Mouse (Mus musculus): ENCODE results near the gene Urb2. TPM values are rescaled to one million over a fixed set of nuclear protein-coding genes. Genes with fewer than 3 reads are reported as not detected.
A peak's percentile ranks its signal among the peaks of the same experiment; 100 is the strongest.
"Not testable (repeated sequence)": the region's sequence is repeated elsewhere in the genome, so short reads cannot be mapped to it uniquely, and the experiment has no call there.

Urb2 gene
- polyA plus RNA-seq, 1 experiment: 4.4 TPM

GRCm38 (mm10) chr8:124020439-124021236 lies 670 bp upstream of the Urb2 start:
- WGBS: under 1% methylated on average over 66 of the region's 87 CpGs
- TF ChIP-seq POLR2A (IDR thresholded peaks at IDR 0.05; ENCODE audit: borderline replicate concordance, control insufficient read depth, low read depth, low read length) (peak; percentile 36; the same call in 1 of the 2 replicates), CTCF (IDR thresholded peaks at IDR 0.05; ENCODE audit: control insufficient read depth, insufficient read depth, low read length) (no peak)
- peak overlapping the region; percentile 97 for H3K27ac ChIP-seq (ENCODE audit: control insufficient read depth, insufficient read depth, low read depth, low read length, poor library complexity)
- H3K4me1 ChIP-seq (ENCODE audit: control insufficient read depth, insufficient read depth, low read length): peaks cover 5% of the 10 kb centered on the region; the same call in 1 of the 2 replicates
- peak overlapping the region; percentile 93 for H3K4me3 ChIP-seq (replicated peaks; ENCODE audit: control insufficient read depth, low read depth, low read length)

DNA sequence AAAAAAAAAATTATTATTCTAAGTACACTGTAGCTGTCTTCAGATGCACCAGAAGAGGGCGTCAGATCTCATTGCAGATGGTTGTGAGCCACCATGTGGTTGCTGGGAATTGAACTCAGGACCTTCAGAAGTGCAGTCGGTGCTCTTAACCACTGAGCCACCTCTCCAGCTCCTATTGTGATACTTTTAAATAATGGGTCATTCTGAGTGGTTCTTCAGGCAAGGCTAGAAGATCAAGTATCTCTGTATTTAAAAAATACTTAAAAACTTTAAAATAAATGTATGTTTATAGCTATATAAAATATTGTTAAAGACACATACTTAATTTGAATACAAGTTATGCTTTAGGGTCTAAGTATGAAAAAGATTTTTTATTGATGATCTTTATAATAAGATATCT lies 5.0 kb downstream of the Urb2 start:
- WGBS: 85% methylated on average over 2 of the region's 2 CpGs

DNA sequence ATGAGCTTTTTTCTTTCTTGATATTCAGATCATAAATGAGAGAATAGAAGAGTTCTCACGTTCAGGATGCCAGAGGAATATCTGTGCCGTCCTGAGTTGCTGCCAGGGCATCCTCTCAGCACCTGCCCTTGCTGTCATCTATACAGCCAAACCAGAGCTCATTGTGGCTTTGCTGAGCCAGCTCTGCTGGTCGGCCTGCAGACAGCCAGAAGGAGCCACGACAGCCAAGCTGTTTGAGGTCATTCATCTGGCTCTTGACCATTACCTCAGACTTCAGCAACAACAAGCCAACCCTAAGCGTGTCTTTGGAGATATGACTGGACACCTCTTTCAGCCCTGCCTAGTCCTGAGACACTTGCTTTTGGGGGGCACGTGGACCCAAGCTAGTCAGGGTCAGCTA lies 6.5 kb downstream of the Urb2 start:
- no peak for TF ChIP-seq POLR2A (IDR thresholded peaks at IDR 0.05; ENCODE audit: borderline replicate concordance, control insufficient read depth, low read depth, low read length)
- TF ChIP-seq CTCF (IDR thresholded peaks at IDR 0.05; ENCODE audit: control insufficient read depth, insufficient read depth, low read length): no peak
- H3K27ac ChIP-seq (ENCODE audit: control insufficient read depth, insufficient read depth, low read depth, low read length, poor library complexity): no peak overlapping the region
- WGBS: 78% methylated on average over 6 of the region's 6 CpGs

More for the DNA sequence above, 5.0 kb downstream of the Urb2 start:
- H3K4me3 ChIP-seq (replicated peaks; ENCODE audit: control insufficient read depth, low read depth, low read length); H3K4me1 ChIP-seq (ENCODE audit: control insufficient read depth, insufficient read depth, low read length); H3K27ac ChIP-seq (ENCODE audit: control insufficient read depth, insufficient read depth, low read depth, low read length, poor library complexity): not testable (repeated sequence)

GRCm38 (mm10) chr8:124033400-124033799 lies 12.1 kb downstream of the Urb2 start:
- no peak overlapping the region for H3K27ac ChIP-seq (ENCODE audit: control insufficient read depth, insufficient read depth, low read depth, low read length, poor library complexity)
- WGBS: 46% methylated on average over 5 of the region's 5 CpGs
- H3K4me1 ChIP-seq (ENCODE audit: control insufficient read depth, insufficient read depth, low read length): no peaks in the 10 kb centered on the region
- TF ChIP-seq CTCF (IDR thresholded peaks at IDR 0.05; ENCODE audit: control insufficient read depth, insufficient read depth, low read length) (no peak), POLR2A (IDR thresholded peaks at IDR 0.05; ENCODE audit: borderline replicate concordance, control insufficient read depth, low read depth, low read length) (no peak)
- H3K4me3 ChIP-seq (replicated peaks; ENCODE audit: control insufficient read depth, low read depth, low read length): no peak overlapping the region

More for the DNA sequence above, 6.5 kb downstream of the Urb2 start:
- Histone ChIP-seq H3K4me3 (replicated peaks; ENCODE audit: control insufficient read depth, low read depth, low read length) (no peak overlapping the region), H3K4me1 (ENCODE audit: control insufficient read depth, insufficient read depth, low read length) (no peaks in the 10 kb centered on the region)

- no peaks in the 10 kb centered on the region for H3K4me1 ChIP-seq (ENCODE audit: control insufficient read depth, insufficient read depth, low read length)
- H3K27ac ChIP-seq (ENCODE audit: control insufficient read depth, insufficient read depth, low read depth, low read length, poor library complexity): no peak overlapping the region
- H3K4me3 ChIP-seq (replicated peaks; ENCODE audit: control insufficient read depth, low read depth, low read length): no peak overlapping the region
- 88% methylated on average over 7 of the region's 7 CpGs for WGBS
- TF ChIP-seq POLR2A (IDR thresholded peaks at IDR 0.05; ENCODE audit: borderline replicate concordance, control insufficient read depth, low read depth, low read length): no peak
- no peak for TF ChIP-seq CTCF (IDR thresholded peaks at IDR 0.05; ENCODE audit: control insufficient read depth, insufficient read depth, low read length)
Observed at GRCm38 (mm10) chr8:124038121-124038520, 16.8 kb downstream of the Urb2 start.

- WGBS: 76% methylated on average over 4 of the region's 4 CpGs
- H3K27ac ChIP-seq (ENCODE audit: control insufficient read depth, insufficient read depth, low read depth, low read length, poor library complexity): no peak overlapping the region
- H3K4me3 ChIP-seq (replicated peaks; ENCODE audit: control insufficient read depth, low read depth, low read length): no peak overlapping the region
- no peaks in the 10 kb centered on the region for H3K4me1 ChIP-seq (ENCODE audit: control insufficient read depth, insufficient read depth, low read length)
- TF ChIP-seq CTCF (IDR thresholded peaks at IDR 0.05; ENCODE audit: control insufficient read depth, insufficient read depth, low read length) (no peak), POLR2A (IDR thresholded peaks at IDR 0.05; ENCODE audit: borderline replicate concordance, control insufficient read depth, low read depth, low read length) (no peak)
Observed at GRCm38 (mm10) chr8:124039351-124039750, 18.0 kb downstream of the Urb2 start.

DNA sequence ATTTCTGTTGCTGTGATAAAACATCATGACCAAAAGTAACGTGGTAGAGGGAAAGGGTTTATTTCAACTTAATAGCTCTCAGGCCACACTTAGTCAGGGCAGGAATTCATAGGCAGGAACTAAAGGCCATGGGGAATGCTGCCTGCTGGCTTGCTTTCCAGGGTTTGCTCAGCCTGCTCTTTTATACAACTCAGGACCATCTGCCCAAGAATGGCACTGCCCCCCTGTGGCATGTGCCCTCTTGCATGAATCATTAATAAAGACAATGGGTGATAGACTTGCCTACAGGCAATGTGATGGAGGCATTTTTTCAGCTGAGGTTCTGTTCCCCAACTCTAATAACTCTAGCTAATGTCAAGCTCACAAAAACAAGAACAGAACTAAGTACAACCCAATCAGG lies 20.9 kb downstream of the Urb2 start:
- no peak overlapping the region for H3K4me3 ChIP-seq (replicated peaks; ENCODE audit: control insufficient read depth, low read depth, low read length)
- no peaks in the 10 kb centered on the region for H3K4me1 ChIP-seq (ENCODE audit: control insufficient read depth, insufficient read depth, low read length)
- 85% methylated on average over 1 of the region's 1 CpGs for WGBS
- TF ChIP-seq CTCF (IDR thresholded peaks at IDR 0.05; ENCODE audit: control insufficient read depth, insufficient read depth, low read length) (no peak), POLR2A (IDR thresholded peaks at IDR 0.05; ENCODE audit: borderline replicate concordance, control insufficient read depth, low read depth, low read length) (no peak)
- H3K27ac ChIP-seq (ENCODE audit: control insufficient read depth, insufficient read depth, low read depth, low read length, poor library complexity): no peak overlapping the region

GRCm38 (mm10) chr8:124044421-124044820 lies 23.1 kb downstream of the Urb2 start:
- Histone ChIP-seq H3K27ac (ENCODE audit: control insufficient read depth, insufficient read depth, low read depth, low read length, poor library complexity) (no peak overlapping the region), H3K4me1 (ENCODE audit: control insufficient read depth, insufficient read depth, low read length) (no peaks in the 10 kb centered on the region), H3K4me3 (replicated peaks; ENCODE audit: control insufficient read depth, low read depth, low read length) (no peak overlapping the region)
- WGBS: 92% methylated on average over 5 of the region's 5 CpGs
- TF ChIP-seq POLR2A (IDR thresholded peaks at IDR 0.05; ENCODE audit: borderline replicate concordance, control insufficient read depth, low read depth, low read length): no peak
- TF ChIP-seq CTCF (IDR thresholded peaks at IDR 0.05; ENCODE audit: control insufficient read depth, insufficient read depth, low read length): no peak

DNA sequence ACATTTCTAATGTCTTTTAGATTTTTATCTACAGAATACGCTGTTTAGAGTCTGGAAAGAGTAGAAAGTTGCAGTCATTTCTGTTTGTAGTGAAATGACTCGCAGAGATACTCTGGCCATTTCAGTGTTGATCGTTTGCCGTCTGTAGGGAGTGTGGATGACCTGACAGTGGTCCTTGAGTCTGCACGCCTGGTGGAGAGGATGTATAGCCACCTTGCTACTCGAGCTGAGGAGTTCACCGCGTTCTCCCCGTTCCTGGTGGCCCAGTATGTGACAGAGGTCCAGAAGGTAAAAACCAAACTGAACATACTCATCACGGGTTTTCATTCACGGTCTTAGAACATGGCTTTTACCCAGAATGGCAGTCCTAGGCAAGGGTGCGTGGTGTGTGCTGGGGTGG lies 23.6 kb downstream of the Urb2 start:
- Histone ChIP-seq H3K4me1 (ENCODE audit: control insufficient read depth, insufficient read depth, low read length) (no peaks in the 10 kb centered on the region), H3K4me3 (replicated peaks; ENCODE audit: control insufficient read depth, low read depth, low read length) (no peak overlapping the region), H3K27ac (ENCODE audit: control insufficient read depth, insufficient read depth, low read depth, low read length, poor library complexity) (no peak overlapping the region)
- TF ChIP-seq POLR2A (IDR thresholded peaks at IDR 0.05; ENCODE audit: borderline replicate concordance, control insufficient read depth, low read depth, low read length) (no peak), CTCF (IDR thresholded peaks at IDR 0.05; ENCODE audit: control insufficient read depth, insufficient read depth, low read length) (no peak)
- 93% methylated on average over 12 of the region's 12 CpGs for WGBS

Data from bone marrow, adult 2 months (tissue).